Mouse (Mus musculus) C2C12 (cell line): ENCODE results near the gene Kcnk10. TPM values are rescaled to one million over a fixed set of nuclear protein-coding genes. Genes with fewer than 3 reads are reported as not detected.

Experiments used
- H3K27me3 ChIP-seq: one replicate; pipeline ENCODE4 v1.6.1; 2011; ENCODE audit not compliant: control insufficient read depth, insufficient read depth, insufficient read length
- H3K36me3 ChIP-seq: one replicate; pipeline ENCODE4 v1.6.1; 2011; ENCODE audit not compliant: control insufficient read depth, insufficient read depth
- H3K4me3 ChIP-seq: one replicate; pipeline ENCODE4 v1.5.1; 2011; ENCODE audit warnings: mild to moderate bottlenecking, control low read depth; ENCODE audit not compliant: poor library complexity, insufficient read depth, severe bottlenecking
- H3K79me2 ChIP-seq: one replicate; pipeline ENCODE4 v1.6.1; 2011; ENCODE audit not compliant: control insufficient read depth, insufficient read depth
- H3K79me3 ChIP-seq: one replicate; pipeline ENCODE4 v1.6.1; 2011; ENCODE audit warnings: low read depth, control low read depth
- H3ac ChIP-seq: one replicate; pipeline ENCODE3; 2011; ENCODE audit warnings: low read depth; ENCODE audit not compliant: control insufficient read depth, insufficient read length
- CEBPB ChIP-seq: IDR thresholded peaks from one replicate; pipeline ENCODE4 v1.6.1; 2011; ENCODE audit warnings: low read depth, mild to moderate bottlenecking, control low read depth, moderate library complexity
- CTCF ChIP-seq: IDR thresholded peaks from one replicate; pipeline ENCODE4 v1.5.1; 2011; ENCODE audit not compliant: control insufficient read depth, insufficient read depth, insufficient read length
- FOSL1 ChIP-seq: IDR thresholded peaks from one replicate; pipeline ENCODE4 v1.8.0; 2011; ENCODE audit warnings: mild to moderate bottlenecking, low read length; ENCODE audit not compliant: poor library complexity, insufficient read depth, severe bottlenecking
- MAX ChIP-seq: IDR thresholded peaks from one replicate; pipeline ENCODE4 v1.6.1; 2011; ENCODE audit warnings: mild to moderate bottlenecking, control low read depth
- MYOD1 ChIP-seq: IDR thresholded peaks from one replicate; pipeline ENCODE4 v1.6.1; 2011; ENCODE audit warnings: low read depth; ENCODE audit not compliant: control insufficient read depth, insufficient read length
- MYOG ChIP-seq: IDR thresholded peaks from one replicate; pipeline ENCODE4 v1.6.1; 2011; ENCODE audit not compliant: control insufficient read depth, insufficient read length; ENCODE audit errors: extremely low read depth
- USF1 ChIP-seq: IDR thresholded peaks from one replicate; pipeline ENCODE4 v1.6.1; 2011; ENCODE audit warnings: low read depth, mild to moderate bottlenecking, control low read depth, moderate library complexity
- polyA plus RNA-seq: library from polyadenylated mRNA; unstranded; fragments of >200 nt; fragmentation: generic; extraction: Trizol; gene quantifications from one replicate; pipeline ENCODE4 v1.2.1, GENCODE M21; 2012; ENCODE audit warnings: missing spikeins

Gene Kcnk10
- polyA plus RNA-seq, 1 experiment: not detected

DNA sequence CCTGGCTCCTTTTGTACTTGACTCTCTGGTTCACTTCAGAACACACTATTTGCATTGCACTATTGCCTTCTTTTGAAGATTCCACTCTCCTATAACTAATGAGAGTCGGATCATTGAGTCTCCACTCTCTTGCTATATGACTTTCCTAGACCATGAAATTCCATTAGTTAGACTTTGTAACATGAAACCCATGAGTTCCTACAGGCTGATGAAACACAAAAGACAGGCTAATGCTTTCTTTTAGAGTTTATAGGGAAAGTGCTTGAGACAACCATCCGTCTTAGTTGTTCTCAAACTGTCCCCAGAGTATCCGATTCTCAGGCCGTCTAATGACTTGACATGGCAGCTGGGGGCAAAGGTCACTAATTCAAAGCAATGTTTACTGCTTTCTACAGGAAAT is 172.0 kb downstream of the Kcnk10 start:
- H3K27me3 ChIP-seq: no peaks in the 10 kb centered on the region
- H3K36me3 ChIP-seq: no peaks in the 10 kb centered on the region
- H3K79me2 ChIP-seq: no peaks in the 10 kb centered on the region
- H3ac ChIP-seq: no peak overlapping the region
- H3K79me3 ChIP-seq: no peaks in the 10 kb centered on the region
- no peak overlapping the region for H3K4me3 ChIP-seq
- no peak for TF ChIP-seq MAX
- TF ChIP-seq USF1: no peak
- no peak for TF ChIP-seq CEBPB
- no peak for TF ChIP-seq MYOD1
- no peak for TF ChIP-seq CTCF
- no peak for TF ChIP-seq FOSL1
- no peak for TF ChIP-seq MYOG

DNA sequence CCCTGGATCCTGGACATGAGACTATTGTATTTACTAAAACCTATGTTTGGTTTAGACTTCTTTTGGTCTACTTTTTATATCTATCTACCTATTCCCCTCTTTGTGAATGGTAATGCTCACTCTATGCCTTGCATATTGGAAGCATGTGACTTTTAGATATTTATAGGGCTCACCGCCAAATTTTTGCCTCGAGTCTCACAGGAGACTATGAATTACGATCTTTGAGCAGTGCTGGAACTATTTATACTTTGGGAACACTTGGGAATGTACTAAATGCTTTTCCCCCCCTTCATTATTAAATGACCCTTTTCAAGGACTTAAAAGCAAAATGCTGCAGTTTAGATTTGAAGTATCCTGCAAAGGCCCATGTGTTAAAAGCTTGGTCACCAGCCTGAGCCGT is 181.5 kb downstream of the Kcnk10 start:
- Histone ChIP-seq H3ac (no peak overlapping the region), H3K79me3 (no peaks in the 10 kb centered on the region), H3K4me3 (no peak overlapping the region), H3K27me3 (no peaks in the 10 kb centered on the region), H3K36me3 (no peaks in the 10 kb centered on the region), H3K79me2 (no peaks in the 10 kb centered on the region)
- TF ChIP-seq MYOG (no peak), USF1 (no peak), CEBPB (no peak), FOSL1 (no peak), CTCF (no peak), MYOD1 (no peak), MAX (no peak)

DNA sequence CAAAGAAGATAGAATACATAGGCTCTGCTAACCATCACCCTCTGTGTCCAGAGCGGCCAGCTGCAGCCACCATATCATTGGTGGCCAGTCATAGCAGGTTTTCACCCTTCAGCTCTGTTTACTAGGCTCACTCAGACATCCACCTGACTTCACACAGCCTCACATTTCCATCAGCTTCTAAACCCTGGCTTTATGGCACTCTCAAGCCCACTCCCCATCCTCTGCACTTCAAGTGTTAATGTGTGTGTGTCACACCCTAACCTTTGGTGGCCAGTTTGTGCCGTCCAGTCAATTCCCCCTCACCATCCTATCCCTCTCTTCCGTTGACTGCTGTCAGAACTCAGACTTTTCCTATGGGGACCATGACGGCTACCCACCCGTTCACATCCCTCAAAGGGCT is 184.0 kb downstream of the Kcnk10 start:
- Histone ChIP-seq H3K4me3 (no peak overlapping the region), H3K27me3 (no peaks in the 10 kb centered on the region), H3K79me2 (no peaks in the 10 kb centered on the region), H3ac (no peak overlapping the region), H3K79me3 (no peaks in the 10 kb centered on the region), H3K36me3 (no peaks in the 10 kb centered on the region)
- TF ChIP-seq MYOG (no peak), MAX (no peak), MYOD1 (no peak), USF1 (no peak), CTCF (no peak), FOSL1 (no peak), CEBPB (no peak)

DNA sequence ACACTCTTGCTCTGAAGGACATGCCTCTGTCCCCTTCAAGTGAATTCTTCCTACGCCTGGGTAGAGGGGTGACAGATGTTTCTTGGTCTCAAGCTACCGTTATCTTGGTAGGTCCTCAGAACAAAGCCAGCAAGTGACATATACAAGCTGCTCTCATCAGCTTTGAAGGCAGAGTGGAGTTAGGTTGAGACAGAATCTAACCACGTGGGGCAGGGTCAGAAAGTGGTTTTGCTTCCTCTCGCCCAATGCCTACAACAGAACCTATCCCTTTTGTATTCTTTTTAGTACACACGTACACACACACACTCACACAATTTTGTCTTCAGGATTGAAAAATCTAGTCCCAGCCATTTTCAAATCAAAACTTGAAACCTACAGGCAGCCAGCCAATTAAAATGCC is 186.8 kb downstream of the Kcnk10 start:
- Histone ChIP-seq H3ac (no peak overlapping the region), H3K79me2 (no peaks in the 10 kb centered on the region), H3K79me3 (no peaks in the 10 kb centered on the region), H3K27me3 (no peaks in the 10 kb centered on the region), H3K36me3 (no peaks in the 10 kb centered on the region), H3K4me3 (no peak overlapping the region)
- TF ChIP-seq MAX (no peak), CTCF (no peak), MYOG (no peak), MYOD1 (no peak), CEBPB (no peak), USF1 (no peak), FOSL1 (no peak)

DNA sequence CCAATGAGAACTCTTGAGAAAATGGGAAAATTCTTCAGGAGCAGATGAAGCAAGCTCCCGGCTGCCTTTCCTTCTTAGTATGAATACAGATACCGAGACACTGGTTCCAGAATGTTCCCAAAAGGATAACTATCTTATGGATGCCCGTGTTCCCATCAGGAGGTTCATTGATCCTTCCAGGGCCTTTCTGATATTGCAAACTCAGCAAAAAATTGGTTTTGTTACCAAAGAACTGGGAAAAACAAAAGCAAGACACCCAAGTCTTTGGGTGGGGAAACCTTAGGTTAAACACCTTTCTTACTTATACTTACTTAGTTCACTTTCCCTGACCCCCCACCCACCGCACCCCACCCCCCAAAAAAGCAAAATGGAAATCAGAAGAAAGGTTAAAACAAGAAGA is 188.5 kb downstream of the Kcnk10 start:
- Histone ChIP-seq H3K4me3 (no peak overlapping the region), H3K79me2 (no peaks in the 10 kb centered on the region), H3K27me3 (no peaks in the 10 kb centered on the region), H3ac (no peak overlapping the region), H3K36me3 (no peaks in the 10 kb centered on the region), H3K79me3 (no peaks in the 10 kb centered on the region)
- TF ChIP-seq USF1: no peak
- no peak for TF ChIP-seq MYOG
- no peak for TF ChIP-seq MAX
- TF ChIP-seq FOSL1: no peak
- no peak for TF ChIP-seq CTCF
- TF ChIP-seq MYOD1: no peak
- TF ChIP-seq CEBPB: no peak

Other genes with a start within 250 kb of the Kcnk10 start
- gene Spata7, start 49.8 kb upstream of the Kcnk10 start, polyA plus RNA-seq: 2.7 TPM
- 19.9 TPM for gene Ptpn21, start 159.1 kb upstream of the Kcnk10 start, polyA plus RNA-seq
- 29.6 TPM for gene Zc3h14, start 168.7 kb upstream of the Kcnk10 start, polyA plus RNA-seq